Mouse (Mus musculus): ENCODE results near the gene Pcp4l1. TPM values are rescaled to one million over a fixed set of nuclear protein-coding genes. Genes with fewer than 3 reads are reported as not detected.
A peak's percentile ranks its signal among the peaks of the same experiment; 100 is the strongest.

The Pcp4l1 gene
- polyA plus RNA-seq, 1 experiment from 2014 or later = 2.8 TPM

GRCm38 (mm10) chr1:171216241-171216955 lies 20.3 kb upstream of the Pcp4l1 start:
- H3K27me3 ChIP-seq = no peaks in the 10 kb centered on the region
- no peak overlapping the region for H3K4me3 ChIP-seq
- ATAC-seq (ENCODE audit: low FRiP score, low read depth) = no peak
- no peak overlapping the region for H3K4me2 ChIP-seq (replicated peaks)
- H3K36me3 ChIP-seq = peaks cover 25% of the 10 kb centered on the region
- H3K9ac ChIP-seq = no peak overlapping the region
- H3K27ac ChIP-seq = no peak overlapping the region
- 90% methylated on average over 18 of the region's 18 CpGs for WGBS
- peaks cover 6% of the 10 kb centered on the region for H3K4me1 ChIP-seq
- no peaks in the 10 kb centered on the region for H3K9me3 ChIP-seq

- no peak for ATAC-seq (ENCODE audit: low FRiP score, low read depth)
- Histone ChIP-seq H3K27me3 (no peaks in the 10 kb centered on the region), H3K9ac (no peak within 1 kb of the TSS), H3K9me3 (no peaks in the 10 kb centered on the region), H3K27ac (no peak within 1 kb of the TSS), H3K4me1 (no peaks in the 10 kb centered on the region), H3K36me3 (peaks cover 11% of the 10 kb centered on the region), H3K4me2 (replicated peaks) (no peak within 1 kb of the TSS), H3K4me3 (no peak within 1 kb of the TSS)
- 69% methylated on average over 10 of the region's 10 CpGs for WGBS
These were observed 17.9 kb upstream of the Pcp4l1 start, which contains the start of gene Nr1i3 for GRCm38 (mm10) chr1:171213801-171214496. Nr1i3 (plus strand) TSS chr1:171213970.

- Histone ChIP-seq H3K4me3 (no peak overlapping the region), H3K9ac (no peak overlapping the region), H3K4me1 (no peaks in the 10 kb centered on the region), H3K27me3 (no peaks in the 10 kb centered on the region), H3K27ac (no peak overlapping the region), H3K9me3 (no peaks in the 10 kb centered on the region), H3K4me2 (replicated peaks) (no peak overlapping the region), H3K36me3 (peaks cover 4% of the 10 kb centered on the region)
- WGBS = 58% methylated on average over 3 of the region's 3 CpGs
- ATAC-seq (ENCODE audit: low FRiP score, low read depth) = no peak
These were observed 16.8 kb upstream of the Pcp4l1 start for GRCm38 (mm10) chr1:171212854-171213253.

- Histone ChIP-seq H3K27me3 (peaks cover 6% of the 10 kb centered on the region; the same call in 1 of the 2 replicates), H3K4me1 (no peaks in the 10 kb centered on the region), H3K4me2 (replicated peaks) (no peak overlapping the region), H3K9ac (no peak overlapping the region), H3K36me3 (no peaks in the 10 kb centered on the region), H3K4me3 (no peak overlapping the region), H3K9me3 (no peaks in the 10 kb centered on the region), H3K27ac (no peak overlapping the region)
- no peak for ATAC-seq (ENCODE audit: low FRiP score, low read depth)
- 29% methylated on average over 4 of the region's 4 CpGs for WGBS
These were observed 13.3 kb upstream of the Pcp4l1 start for GRCm38 (mm10) chr1:171209409-171209808.

GRCm38 (mm10) chr1:171205704-171206493 lies 9.8 kb upstream of the Pcp4l1 start:
- 73% methylated on average over 6 of the region's 6 CpGs for WGBS
- Histone ChIP-seq H3K9ac (no peak overlapping the region), H3K4me2 (replicated peaks) (no peak overlapping the region), H3K27me3 (peaks cover 6% of the 10 kb centered on the region; the same call in 1 of the 2 replicates), H3K36me3 (no peaks in the 10 kb centered on the region), H3K9me3 (no peaks in the 10 kb centered on the region), H3K27ac (no peak overlapping the region), H3K4me3 (no peak overlapping the region), H3K4me1 (no peaks in the 10 kb centered on the region)
- no peak for ATAC-seq (ENCODE audit: low FRiP score, low read depth)

- H3K27me3 ChIP-seq = peaks cover 6% of the 10 kb centered on the region; the same call in 1 of the 2 replicates
- no peaks in the 10 kb centered on the region for H3K9me3 ChIP-seq
- no peak overlapping the region for H3K4me2 ChIP-seq (replicated peaks)
- H3K27ac ChIP-seq = no peak overlapping the region
- WGBS = 24% methylated on average over 7 of the region's 7 CpGs
- H3K36me3 ChIP-seq = no peaks in the 10 kb centered on the region
- no peak for ATAC-seq (ENCODE audit: low FRiP score, low read depth)
- no peaks in the 10 kb centered on the region for H3K4me1 ChIP-seq
- no peak overlapping the region for H3K4me3 ChIP-seq
- no peak overlapping the region for H3K9ac ChIP-seq
These were observed 8.2 kb upstream of the Pcp4l1 start for GRCm38 (mm10) chr1:171204249-171204644.

- no peak overlapping the region for H3K9ac ChIP-seq
- no peaks in the 10 kb centered on the region for H3K36me3 ChIP-seq
- 62% methylated on average over 10 of the region's 11 CpGs for WGBS
- H3K9me3 ChIP-seq = no peaks in the 10 kb centered on the region
- no peak overlapping the region for H3K4me3 ChIP-seq
- ATAC-seq (ENCODE audit: low FRiP score, low read depth) = no peak
- H3K27ac ChIP-seq = no peak overlapping the region
- H3K4me2 ChIP-seq (replicated peaks) = no peak overlapping the region
- no peaks in the 10 kb centered on the region for H3K4me1 ChIP-seq
- H3K27me3 ChIP-seq = peaks cover 6% of the 10 kb centered on the region; the same call in 1 of the 2 replicates
These were observed 7.6 kb upstream of the Pcp4l1 start for GRCm38 (mm10) chr1:171203471-171204248.

- H3K4me2 ChIP-seq (replicated peaks) = no peak overlapping the region
- H3K27me3 ChIP-seq = peaks cover 31% of the 10 kb centered on the region
- no peak for ATAC-seq (ENCODE audit: low FRiP score, low read depth)
- 96% methylated on average over 1 of the region's 1 CpGs for WGBS
- peaks cover 6% of the 10 kb centered on the region for H3K4me1 ChIP-seq
- H3K36me3 ChIP-seq = no peaks in the 10 kb centered on the region
- H3K27ac ChIP-seq = no peak overlapping the region
- no peak overlapping the region for H3K4me3 ChIP-seq
- H3K9me3 ChIP-seq = no peaks in the 10 kb centered on the region
- no peak overlapping the region for H3K9ac ChIP-seq
These were observed 4.7 kb upstream of the Pcp4l1 start for GRCm38 (mm10) chr1:171200769-171201168.

- WGBS = 67% methylated on average over 1 of the region's 1 CpGs
- peaks cover 14% of the 10 kb centered on the region for H3K4me1 ChIP-seq
- no peak overlapping the region for H3K4me2 ChIP-seq (replicated peaks)
- no peak overlapping the region for H3K4me3 ChIP-seq
- no peaks in the 10 kb centered on the region for H3K9me3 ChIP-seq
- ATAC-seq (ENCODE audit: low FRiP score, low read depth) = no peak
- no peaks in the 10 kb centered on the region for H3K36me3 ChIP-seq
- H3K27ac ChIP-seq = no peak overlapping the region
- H3K9ac ChIP-seq = no peak overlapping the region
- peaks cover 39% of the 10 kb centered on the region for H3K27me3 ChIP-seq
These were observed 3.5 kb upstream of the Pcp4l1 start for GRCm38 (mm10) chr1:171199532-171199931.

GRCm38 (mm10) chr1:171195046-171195822 lies 834 bp downstream of the Pcp4l1 start:
- Histone ChIP-seq H3K4me1 (peaks cover 29% of the 10 kb centered on the region), H3K9me3 (no peaks in the 10 kb centered on the region), H3K4me2 (replicated peaks) (peak overlapping the region; percentile 97), H3K27me3 (peaks cover 76% of the 10 kb centered on the region), H3K4me3 (peak overlapping the region; percentile 57), H3K9ac (peak overlapping the region; percentile 64), H3K36me3 (no peaks in the 10 kb centered on the region), H3K27ac (no peak overlapping the region)
- 5% methylated on average over 20 of the region's 20 CpGs for WGBS
- ATAC-seq (ENCODE audit: low FRiP score, low read depth) = 0 out of 2 replicates have a peak, but pooled peaks have one; percentile 20

Data from limb, embryonic 13.5 days (tissue).